Mouse (Mus musculus) spleen, adult 2 months (tissue): ENCODE results near the gene Klkb1. TPM values are rescaled to one million over a fixed set of nuclear protein-coding genes. Genes with fewer than 3 reads are reported as not detected.

Experiments
- DNase-seq, 2 experiments: peaks; one replicate each; pipeline versions ENCODE4 v3.0.0 to v3.0.0-alpha.2; 2012 to 2021; ENCODE audit warnings: low spot score in 2 of 2, low read depth in 1 of 2
- H3K27ac ChIP-seq: fragments of 200-500 bp; 2 replicates; pipeline ENCODE4 v1.5.1; 2012; ENCODE audit warnings: low read length, inconsistent platforms; ENCODE audit not compliant: insufficient read depth
- H3K27me3 ChIP-seq: fragments of 200-500 bp; 2 replicates; pipeline ENCODE4 v1.6.1; 2012; ENCODE audit warnings: mild to moderate bottlenecking, moderate library complexity, low read length, inconsistent platforms; ENCODE audit not compliant: control insufficient read depth, insufficient read depth
- H3K36me3 ChIP-seq: fragments of 200-500 bp; 2 replicates; pipeline ENCODE4 v1.6.1; 2012; ENCODE audit warnings: mild to moderate bottlenecking, low read length, inconsistent platforms; ENCODE audit not compliant: control insufficient read depth, insufficient read depth
- H3K4me1 ChIP-seq: fragments of 200-500 bp; 2 replicates; pipeline ENCODE4 v1.6.1; 2011; ENCODE audit warnings: inconsistent platforms; ENCODE audit not compliant: control insufficient read depth, insufficient read depth, insufficient read length
- H3K4me3 ChIP-seq: fragments of 200-500 bp; 2 replicates; pipeline ENCODE4 v1.5.1; 2011; ENCODE audit warnings: mild to moderate bottlenecking, inconsistent platforms; ENCODE audit not compliant: insufficient read depth, insufficient read length; ENCODE audit errors: extremely low read depth
- CTCF ChIP-seq: fragments of 200-500 bp; IDR thresholded peaks from 2 replicates; pipeline ENCODE4 v1.5.1; 2011; ENCODE audit warnings: mild to moderate bottlenecking, inconsistent platforms; ENCODE audit not compliant: insufficient read depth, insufficient read length, insufficient replicate concordance; ENCODE audit errors: extremely low read depth
- POLR2A ChIP-seq: fragments of 200-500 bp; IDR thresholded peaks from 2 replicates; pipeline ENCODE4 v1.6.1; 2011; ENCODE audit warnings: low read depth, low read length, inconsistent platforms
- WGBS: fragments of 180-500 bp; shearing (Covaris S2); methylation state at CpG from one replicate; pipeline ENCODE4 v1.1.7; 2018; 5-methylcytosine and 5-hydroxymethylcytosine counted together
- polyA plus RNA-seq: library from polyadenylated mRNA; depleted of rRNA; stranded (reverse); fragments of >200 nt; gene quantifications from 2 replicates; pipeline ENCODE4 v1.2.3, GENCODE M21; 2012

The Klkb1 gene
- polyA plus RNA-seq, 1 experiment: 0.02 TPM

GRCm38 (mm10) chr8:45258421-45258820 lies 36.2 kb downstream of the Klkb1 start:
- H3K36me3 ChIP-seq: no peaks in the 10 kb centered on the region
- 74% methylated on average over 8 of the region's 8 CpGs for WGBS
- no peak overlapping the region for H3K4me3 ChIP-seq
- no peak overlapping the region for H3K27ac ChIP-seq
- no peaks in the 10 kb centered on the region for H3K27me3 ChIP-seq
- no peaks in the 10 kb centered on the region for H3K4me1 ChIP-seq
- no peak for DNase-seq
- no peak for TF ChIP-seq POLR2A
- TF ChIP-seq CTCF: no peak

- Histone ChIP-seq H3K27me3 (no peaks in the 10 kb centered on the region), H3K4me3 (no peak overlapping the region), H3K4me1 (no peaks in the 10 kb centered on the region), H3K36me3 (no peaks in the 10 kb centered on the region), H3K27ac (no peak overlapping the region)
- no peak for DNase-seq
- TF ChIP-seq POLR2A (no peak), CTCF (no peak)
- 88% methylated on average over 12 of the region's 12 CpGs for WGBS
Measured at GRCm38 (mm10) chr8:45255040-45255439, 39.6 kb downstream of the Klkb1 start.

- no peaks in the 10 kb centered on the region for H3K27me3 ChIP-seq
- H3K4me1 ChIP-seq: no peaks in the 10 kb centered on the region
- WGBS: 81% methylated on average over 8 of the region's 8 CpGs
- no peak overlapping the region for H3K4me3 ChIP-seq
- DNase-seq: no peak
- TF ChIP-seq POLR2A (no peak), CTCF (no peak)
- H3K27ac ChIP-seq: no peak overlapping the region
- no peaks in the 10 kb centered on the region for H3K36me3 ChIP-seq
Measured at GRCm38 (mm10) chr8:45254194-45254842, 40.3 kb downstream of the Klkb1 start.

GRCm38 (mm10) chr8:45253586-45253985 lies 41.1 kb downstream of the Klkb1 start:
- DNase-seq: no peak
- Histone ChIP-seq H3K27me3 (no peaks in the 10 kb centered on the region), H3K27ac (no peak overlapping the region), H3K4me3 (no peak overlapping the region), H3K36me3 (no peaks in the 10 kb centered on the region), H3K4me1 (no peaks in the 10 kb centered on the region)
- WGBS: 94% methylated on average over 1 of the region's 1 CpGs
- TF ChIP-seq POLR2A (no peak), CTCF (no peak)

- DNase-seq: no peak
- Histone ChIP-seq H3K27me3 (no peaks in the 10 kb centered on the region), H3K27ac (no peak overlapping the region), H3K4me3 (no peak overlapping the region), H3K4me1 (no peaks in the 10 kb centered on the region), H3K36me3 (no peaks in the 10 kb centered on the region)
- 64% methylated on average over 2 of the region's 2 CpGs for WGBS
- TF ChIP-seq POLR2A (no peak), CTCF (no peak)
Measured at GRCm38 (mm10) chr8:45253111-45253510, 41.5 kb downstream of the Klkb1 start.

- H3K36me3 ChIP-seq: no peaks in the 10 kb centered on the region
- DNase-seq: no peak
- no peak for TF ChIP-seq CTCF
- TF ChIP-seq POLR2A: no peak
- H3K27me3 ChIP-seq: no peaks in the 10 kb centered on the region
- WGBS: 73% methylated on average over 7 of the region's 7 CpGs
- H3K27ac ChIP-seq: no peak overlapping the region
- no peaks in the 10 kb centered on the region for H3K4me1 ChIP-seq
- H3K4me3 ChIP-seq: no peak overlapping the region
Measured at GRCm38 (mm10) chr8:45246307-45246706, 48.4 kb downstream of the Klkb1 start.

- TF ChIP-seq POLR2A: no peak
- TF ChIP-seq CTCF: no peak
- H3K27ac ChIP-seq: no peak overlapping the region
- 80% methylated on average over 8 of the region's 8 CpGs for WGBS
- H3K4me3 ChIP-seq: no peak overlapping the region
- no peaks in the 10 kb centered on the region for H3K36me3 ChIP-seq
- no peak for DNase-seq
- no peaks in the 10 kb centered on the region for H3K27me3 ChIP-seq
- H3K4me1 ChIP-seq: no peaks in the 10 kb centered on the region
Measured at GRCm38 (mm10) chr8:45239363-45239762, 55.3 kb downstream of the Klkb1 start.
